Mouse (Mus musculus) left cerebral cortex, adult 2 months (tissue): ENCODE measurements around the gene Rorb. TPM values are rescaled to one million over a fixed set of nuclear protein-coding genes. Genes with fewer than 3 reads are reported as not detected.

ENCODE experiments used
- DNase-seq, 2 experiments: peaks; one replicate each; pipeline ENCODE4 v3.0.0; 2021 to 2022; ENCODE audit warnings: low spot score in 2 of 2, mixed read lengths in 1 of 2; ENCODE audit errors: extremely low spot score in 1 of 2
- H3K27ac ChIP-seq: fragments of 200-600 bp; 2 replicates; pipeline ENCODE4 v1.8.1; 2022
- H3K4me3 ChIP-seq: fragments of 200-600 bp; 2 replicates; pipeline ENCODE4 v1.8.1; 2022
- CTCF ChIP-seq: fragments of 200-600 bp; IDR thresholded peaks from 2 replicates; pipeline ENCODE4 v1.8.1; 2022; ENCODE audit warnings: antibody characterized with exemption, mild to moderate bottlenecking, moderate library complexity
- intact Hi-C: fragments of 180-260 bp; cut with DNase I; formaldehyde crosslinking; loops from one replicate; pipeline ENCODE4 v1.15.1; 2025
- total RNA-seq, 2 experiments: library from RNA; stranded (reverse); gene quantifications; 2 replicates each; pipeline ENCODE4 v1.2.3; 2021

Gene Rorb
- total RNA-seq, 2 experiments from 2014 or later = 53.6 to 55.1 TPM

GRCm38 (mm10) chr19:19004023-19004656 lies 106.9 kb downstream of the Rorb start:
- no peak overlapping the region for H3K4me3 ChIP-seq
- DNase-seq = no peak
- no peak overlapping the region for H3K27ac ChIP-seq
- TF ChIP-seq CTCF = no peak
- intact Hi-C loops = no loop called here

GRCm38 (mm10) chr19:18998966-18999365 lies 112.0 kb downstream of the Rorb start:
- H3K4me3 ChIP-seq = no peak overlapping the region
- no peak for DNase-seq
- H3K27ac ChIP-seq = no peak overlapping the region
- intact Hi-C loops = no loop called here
- no peak for TF ChIP-seq CTCF

- TF ChIP-seq CTCF = no peak
- DNase-seq = no peak
- intact Hi-C loops = no loop called here
- Histone ChIP-seq H3K4me3 (no peak overlapping the region), H3K27ac (no peak overlapping the region)
These were observed 113.3 kb downstream of the Rorb start for GRCm38 (mm10) chr19:18997711-18998110.

GRCm38 (mm10) chr19:18979996-18980395 lies 131.0 kb downstream of the Rorb start:
- Histone ChIP-seq H3K27ac (no peak overlapping the region), H3K4me3 (no peak overlapping the region)
- intact Hi-C loops = loop anchor here (5.0 to 10.0 kb wide), 2 partner anchors 127 to 795 kb away; no protein-coding TSS in a partner anchor
- DNase-seq = no peak
- TF ChIP-seq CTCF = no peak

GRCm38 (mm10) chr19:18974796-18975660 lies 136.0 kb downstream of the Rorb start:
- Histone ChIP-seq H3K4me3 (no peak overlapping the region), H3K27ac (no peak overlapping the region)
- peak; percentile 76 for TF ChIP-seq CTCF
- peak; percentile 40 to 48 for DNase-seq
- intact Hi-C loops = loop anchor here (1.0 to 10.0 kb wide), 4 partner anchors 103 to 1369 kb away; no protein-coding TSS in a partner anchor

GRCm38 (mm10) chr19:18969386-18969785 lies 141.6 kb downstream of the Rorb start:
- TF ChIP-seq CTCF = no peak
- intact Hi-C loops = no loop called here
- no peak overlapping the region for H3K4me3 ChIP-seq
- DNase-seq = no peak
- H3K27ac ChIP-seq = no peak overlapping the region; the same call in 1 of the 2 replicates

GRCm38 (mm10) chr19:18967307-18967706 lies 143.7 kb downstream of the Rorb start:
- TF ChIP-seq CTCF = no peak
- no peak for DNase-seq
- intact Hi-C loops = no loop called here
- no peak overlapping the region for H3K4me3 ChIP-seq
- H3K27ac ChIP-seq = no peak overlapping the region

- intact Hi-C loops = no loop called here
- DNase-seq = no peak
- Histone ChIP-seq H3K4me3 (no peak overlapping the region), H3K27ac (no peak overlapping the region; the same call in 1 of the 2 replicates)
- TF ChIP-seq CTCF = no peak
These were observed 151.1 kb downstream of the Rorb start for GRCm38 (mm10) chr19:18959862-18960261.

- H3K27ac ChIP-seq = no peak overlapping the region
- H3K4me3 ChIP-seq = no peak overlapping the region
- DNase-seq = no peak
- intact Hi-C loops = no loop called here
- TF ChIP-seq CTCF = no peak
These were observed 158.2 kb downstream of the Rorb start for GRCm38 (mm10) chr19:18952806-18953205.

GRCm38 (mm10) chr19:18947193-18947592 lies 163.8 kb downstream of the Rorb start:
- DNase-seq = no peak
- no peak overlapping the region; the same call in 1 of the 2 replicates for H3K27ac ChIP-seq
- no peak overlapping the region for H3K4me3 ChIP-seq
- TF ChIP-seq CTCF = no peak
- intact Hi-C loops = no loop called here

GRCm38 (mm10) chr19:18945265-18945664 lies 165.7 kb downstream of the Rorb start:
- DNase-seq = no peak
- intact Hi-C loops = no loop called here
- no peak for TF ChIP-seq CTCF
- H3K4me3 ChIP-seq = no peak overlapping the region
- no peak overlapping the region for H3K27ac ChIP-seq

- no peak for TF ChIP-seq CTCF
- no peak overlapping the region for H3K4me3 ChIP-seq
- intact Hi-C loops = no loop called here
- no peak overlapping the region for H3K27ac ChIP-seq
- DNase-seq = no peak
These were observed 169.6 kb downstream of the Rorb start for GRCm38 (mm10) chr19:18941391-18941790.
